Mouse (Mus musculus) adrenal gland, adult (tissue): ENCODE results near the gene Kalrn.

Experiments used
- DNase-seq, 2 experiments: peaks; one replicate each; pipeline ENCODE4 v3.0.0; 2022 to 2023; ENCODE audit warnings: low spot score in 1 of 2; ENCODE audit not compliant: inconsistent age in 2 of 2

The Kalrn gene

GRCm38 (mm10) chr16:34573151-34573802, at the start of gene Kalrn:
Gene Kalrn (minus strand): TSS chr16:34573532.
- peak; percentile 90 to 97 for DNase-seq

- no peak for DNase-seq
These were observed 40.7 kb upstream of the Kalrn start for GRCm38 (mm10) chr16:34614021-34614420.

- DNase-seq = no peak
These were observed 36.8 kb upstream of the Kalrn start for GRCm38 (mm10) chr16:34610137-34610536.

- peak; percentile 19 to 71 for DNase-seq
These were observed 32.3 kb upstream of the Kalrn start for GRCm38 (mm10) chr16:34605679-34606078.

GRCm38 (mm10) chr16:34603854-34604253, 30.5 kb upstream of the Kalrn start:
- DNase-seq = no peak

GRCm38 (mm10) chr16:34603076-34603475, 29.7 kb upstream of the Kalrn start:
- no peak for DNase-seq

- no peak for DNase-seq
These were observed 28.6 kb upstream of the Kalrn start for GRCm38 (mm10) chr16:34601954-34602353.

GRCm38 (mm10) chr16:34595294-34595693, 22.0 kb upstream of the Kalrn start:
- DNase-seq = no peak

GRCm38 (mm10) chr16:34594597-34595262, 21.4 kb upstream of the Kalrn start:
- no peak for DNase-seq

- DNase-seq = no peak
These were observed 19.4 kb upstream of the Kalrn start for GRCm38 (mm10) chr16:34592696-34593095.

GRCm38 (mm10) chr16:34591934-34592333, 18.6 kb upstream of the Kalrn start:
- no peak for DNase-seq

- no peak for DNase-seq
These were observed 6.5 kb upstream of the Kalrn start for GRCm38 (mm10) chr16:34579671-34580326.

- no peak for DNase-seq
These were observed 642 bp upstream of the Kalrn start for GRCm38 (mm10) chr16:34573856-34574491.

- DNase-seq = peak; percentile 25 to 70
These were observed 754 bp downstream of the Kalrn start for GRCm38 (mm10) chr16:34572406-34573150.

GRCm38 (mm10) chr16:34571931-34572405, 1.4 kb downstream of the Kalrn start:
- DNase-seq = peak; percentile 11 to 50

GRCm38 (mm10) chr16:34569897-34570296, 3.4 kb downstream of the Kalrn start:
- no peak for DNase-seq

- DNase-seq = no peak
These were observed 4.5 kb downstream of the Kalrn start for GRCm38 (mm10) chr16:34568831-34569230.

GRCm38 (mm10) chr16:34563593-34564280, 9.6 kb downstream of the Kalrn start:
- peak in 1 of 2 experiments; percentile 41 for DNase-seq

GRCm38 (mm10) chr16:34561734-34562135, 11.6 kb downstream of the Kalrn start:
- no peak for DNase-seq

GRCm38 (mm10) chr16:34560814-34561213, 12.5 kb downstream of the Kalrn start:
- no peak for DNase-seq
